Mouse (Mus musculus): ENCODE data around the gene Pom121l2. TPM values are rescaled to one million over a fixed set of nuclear protein-coding genes. Genes with fewer than 3 reads are reported as not detected.
A peak's percentile ranks its signal among the peaks of the same experiment; 100 is the strongest.

Pom121l2 gene
- total RNA-seq, 1 experiment from 2014 or later, result not detected

DNA sequence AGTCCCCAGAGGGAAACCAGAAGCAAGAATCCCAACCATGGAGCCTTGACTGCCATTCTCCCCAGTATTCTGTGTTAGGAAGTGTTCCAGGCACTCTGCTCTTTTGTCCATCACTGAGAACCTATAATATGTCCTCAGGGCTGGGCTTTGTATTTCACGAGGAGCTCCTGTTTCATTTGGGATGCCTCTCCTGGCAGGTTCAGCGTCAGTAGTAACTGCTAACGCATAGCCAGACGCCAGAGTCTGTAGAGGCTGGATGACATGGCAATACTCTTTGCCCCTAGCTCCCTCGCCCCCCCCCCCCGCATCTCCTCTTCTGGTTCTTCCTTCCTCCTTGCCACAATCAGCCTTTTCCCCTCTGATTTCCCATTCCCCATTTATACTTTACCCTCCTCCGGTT is 28.6 kb downstream of the Pom121l2 start, which contains the start of gene Prss16:
TSS of gene Prss16 (minus strand) at position 101 of the 400 bp plus-strand sequence.
- no peak for ATAC-seq (replicated peaks; ENCODE audit: insufficient number of reproducible peaks, low FRiP score, low TSS enrichment, poor library complexity, severe bottlenecking)

DNA sequence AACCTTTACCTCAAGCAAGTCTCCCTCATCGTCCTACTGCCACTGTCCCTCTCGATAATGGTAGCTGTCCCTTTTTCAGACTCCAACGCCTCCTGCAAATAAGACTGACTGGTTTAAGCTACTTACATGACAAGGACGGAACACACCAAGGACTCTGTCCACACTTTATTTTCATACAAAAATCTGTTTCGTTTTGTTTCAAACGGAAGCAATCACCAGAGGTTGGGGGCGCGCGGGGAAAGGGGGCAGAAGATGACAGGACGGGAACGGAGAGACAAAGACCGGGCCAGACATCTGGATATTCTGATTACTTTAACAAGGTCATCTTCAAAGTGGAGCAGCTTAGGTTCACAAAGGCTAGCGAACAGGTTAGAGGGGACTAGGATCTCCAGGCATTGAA is 32.7 kb downstream of the Pom121l2 start:
- ATAC-seq (replicated peaks; ENCODE audit: insufficient number of reproducible peaks, low FRiP score, low TSS enrichment, poor library complexity, severe bottlenecking), result no peak

DNA sequence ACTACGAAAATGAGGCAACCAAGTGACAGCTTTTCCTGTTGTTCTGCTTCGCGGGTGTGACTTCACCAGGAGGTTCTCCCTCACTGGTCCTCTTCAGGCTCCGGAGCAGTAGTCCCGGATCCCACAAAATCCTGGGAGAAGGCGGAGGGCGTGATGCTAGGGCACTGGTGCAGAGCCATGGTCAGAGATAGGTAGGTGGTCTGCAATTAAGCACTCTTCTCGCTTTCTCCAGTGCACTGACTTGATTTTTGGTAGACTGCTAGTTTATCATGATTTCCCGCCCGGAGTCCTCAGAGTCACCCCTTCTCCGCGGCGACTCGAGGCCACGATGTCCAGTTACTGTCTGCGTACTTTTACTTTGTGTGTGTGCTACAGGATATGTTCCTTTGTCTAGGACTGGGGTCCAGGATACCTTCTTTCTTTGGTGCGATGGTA is 33.4 kb downstream of the Pom121l2 start:
- no peak for ATAC-seq (replicated peaks; ENCODE audit: insufficient number of reproducible peaks, low FRiP score, low TSS enrichment, poor library complexity, severe bottlenecking)

DNA sequence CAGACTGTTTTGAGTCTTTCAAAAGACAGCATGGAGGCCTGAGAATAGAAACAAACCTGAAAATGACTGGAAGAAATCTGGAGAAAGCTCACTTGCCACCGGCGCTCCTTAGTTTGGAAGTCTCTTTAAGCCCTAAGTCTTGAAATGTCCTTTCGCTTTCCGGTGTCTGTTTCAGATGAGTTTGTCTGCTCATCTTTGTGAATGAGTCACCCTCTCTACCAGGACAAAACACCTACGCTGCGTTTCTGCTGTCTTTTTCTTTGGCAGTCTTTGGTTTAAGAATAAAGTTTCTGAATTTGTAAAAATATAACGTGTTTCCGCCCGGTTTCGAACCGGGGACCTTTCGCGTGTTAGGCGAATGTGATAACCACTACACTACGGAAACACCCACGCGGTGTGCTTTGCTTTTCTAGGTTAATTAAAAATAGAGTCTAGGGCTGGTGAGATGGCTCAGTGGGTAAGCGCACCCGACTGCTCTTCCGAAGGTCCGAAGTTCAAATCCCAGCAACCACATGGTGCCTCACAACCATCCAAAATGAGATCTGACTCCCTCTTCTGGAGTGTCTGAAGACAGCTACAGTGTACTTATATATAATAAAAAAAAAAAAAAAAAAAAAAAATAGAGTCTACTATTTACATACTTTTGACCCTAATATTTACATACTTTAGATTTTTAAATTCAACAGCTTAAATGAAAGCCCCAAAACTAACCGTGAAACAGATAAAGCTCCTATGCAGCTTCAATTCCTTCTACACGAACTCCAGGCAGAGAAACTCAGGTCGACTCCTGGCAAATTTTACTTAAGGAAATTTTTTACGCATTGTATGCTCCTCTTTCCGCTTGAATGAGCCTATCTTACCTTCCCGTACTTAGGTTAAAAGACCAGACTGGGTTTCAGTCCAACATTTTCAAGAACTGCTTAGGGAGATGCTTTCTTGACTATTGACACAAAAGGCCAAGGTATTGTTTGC is 34.8 kb downstream of the Pom121l2 start:
- peak; percentile 84 for ATAC-seq (replicated peaks; ENCODE audit: insufficient number of reproducible peaks, low FRiP score, low TSS enrichment, poor library complexity, severe bottlenecking)

DNA sequence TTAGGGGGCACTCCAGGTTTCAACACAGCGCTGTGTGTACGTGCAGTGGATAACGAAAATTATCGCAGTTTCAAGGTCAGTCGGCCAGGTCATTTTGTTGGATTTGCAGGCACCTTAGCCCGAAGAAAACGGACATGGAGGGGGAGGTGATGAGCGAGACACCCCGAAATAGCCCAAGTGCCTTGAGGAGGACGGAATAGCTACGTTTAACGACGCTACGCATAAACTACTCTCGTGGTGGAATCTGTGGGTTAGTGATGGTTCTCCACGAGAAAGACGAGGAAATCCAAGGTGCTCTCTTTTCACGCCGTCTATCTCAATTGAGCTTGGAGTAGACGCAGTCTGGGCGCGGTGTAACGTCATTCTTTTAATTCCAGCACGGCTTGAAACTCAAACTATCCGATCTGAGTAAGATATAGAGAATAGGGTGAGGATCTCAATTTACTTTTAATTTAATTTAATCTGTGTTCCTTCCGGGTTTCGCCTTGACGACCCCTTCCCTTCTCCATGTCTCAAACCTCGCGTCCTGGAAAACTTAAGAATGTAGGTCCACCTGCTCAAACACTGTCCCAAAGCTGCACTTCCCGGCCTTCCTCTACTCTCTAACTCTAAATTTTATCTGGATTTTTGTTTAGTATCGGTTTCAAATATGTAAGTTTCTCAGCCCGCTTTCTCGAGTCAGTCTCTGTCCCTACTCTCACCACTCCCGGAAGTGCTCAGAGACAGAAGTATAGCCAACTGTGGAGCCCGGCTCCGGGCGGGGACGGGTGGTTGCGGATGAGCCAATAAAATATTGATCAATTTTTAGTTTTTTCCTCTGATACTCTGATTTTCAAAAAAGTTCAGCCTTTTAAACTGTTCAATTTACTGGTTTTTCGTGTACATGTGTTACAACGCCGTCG is 39.2 kb downstream of the Pom121l2 start:
- no peak for ATAC-seq (replicated peaks; ENCODE audit: insufficient number of reproducible peaks, low FRiP score, low TSS enrichment, poor library complexity, severe bottlenecking)

DNA sequence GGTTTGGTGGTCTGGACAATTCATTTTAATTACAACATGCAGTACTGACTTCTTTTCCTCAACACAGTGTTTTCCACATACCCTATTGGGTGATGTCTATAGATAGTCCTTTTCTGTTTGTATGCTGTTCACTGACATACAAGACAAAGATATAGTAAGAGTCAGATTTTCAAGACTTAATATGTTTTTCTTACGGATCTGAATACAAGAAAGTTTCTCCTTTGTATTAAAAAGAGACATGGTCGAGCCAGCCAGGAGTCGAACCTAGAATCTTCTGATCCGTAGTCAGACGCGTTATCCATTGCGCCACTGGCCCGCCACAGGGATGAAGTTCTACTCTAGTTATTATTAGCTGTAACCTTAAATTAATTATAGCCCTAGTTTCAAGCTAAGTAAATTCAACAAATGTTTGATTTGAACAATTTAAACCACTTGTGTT is 39.9 kb downstream of the Pom121l2 start:
- 0 out of 2 replicates have a peak, but pooled peaks have one; percentile 33 for ATAC-seq (replicated peaks; ENCODE audit: insufficient number of reproducible peaks, low FRiP score, low TSS enrichment, poor library complexity, severe bottlenecking)

DNA sequence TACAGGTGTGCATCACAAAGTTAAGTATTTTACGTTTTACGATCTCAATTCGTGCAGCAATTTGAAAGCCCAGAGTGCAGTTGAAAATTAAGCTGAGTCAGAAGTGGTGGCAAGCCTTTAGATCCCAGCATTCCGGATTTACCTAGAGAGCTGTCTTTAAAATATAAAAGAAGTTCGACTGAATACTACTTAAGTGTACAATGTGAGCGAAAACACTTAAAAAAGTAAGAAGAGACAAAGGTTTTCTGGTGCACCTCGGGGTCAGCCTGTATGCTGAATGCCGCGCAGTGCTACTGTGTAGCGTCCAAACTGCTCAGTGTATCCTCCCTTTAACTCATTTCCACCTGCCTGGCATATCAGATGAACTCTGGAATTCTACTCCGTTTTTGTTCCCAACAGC is 40.6 kb downstream of the Pom121l2 start:
- ATAC-seq (replicated peaks; ENCODE audit: insufficient number of reproducible peaks, low FRiP score, low TSS enrichment, poor library complexity, severe bottlenecking), result no peak

DNA sequence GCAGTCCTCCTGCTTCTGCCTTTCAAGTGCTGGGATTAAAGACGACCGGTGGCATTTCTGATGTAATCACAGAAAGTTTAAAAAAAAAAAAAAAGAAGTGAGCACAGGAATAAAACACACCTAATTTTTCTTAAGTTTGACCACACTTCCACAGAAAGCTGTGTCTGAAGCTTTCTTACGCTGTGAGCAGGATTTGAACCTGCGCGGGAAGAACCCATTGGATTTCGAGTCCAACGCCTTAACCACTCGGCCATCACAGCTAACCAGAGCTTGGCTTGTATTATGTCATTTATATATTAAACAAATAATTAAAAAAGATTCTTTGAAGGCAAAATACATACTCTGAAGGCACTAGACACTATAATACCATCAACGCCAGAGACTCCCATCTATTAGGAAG is 41.2 kb downstream of the Pom121l2 start:
- peak; percentile 78 for ATAC-seq (replicated peaks; ENCODE audit: insufficient number of reproducible peaks, low FRiP score, low TSS enrichment, poor library complexity, severe bottlenecking)

DNA sequence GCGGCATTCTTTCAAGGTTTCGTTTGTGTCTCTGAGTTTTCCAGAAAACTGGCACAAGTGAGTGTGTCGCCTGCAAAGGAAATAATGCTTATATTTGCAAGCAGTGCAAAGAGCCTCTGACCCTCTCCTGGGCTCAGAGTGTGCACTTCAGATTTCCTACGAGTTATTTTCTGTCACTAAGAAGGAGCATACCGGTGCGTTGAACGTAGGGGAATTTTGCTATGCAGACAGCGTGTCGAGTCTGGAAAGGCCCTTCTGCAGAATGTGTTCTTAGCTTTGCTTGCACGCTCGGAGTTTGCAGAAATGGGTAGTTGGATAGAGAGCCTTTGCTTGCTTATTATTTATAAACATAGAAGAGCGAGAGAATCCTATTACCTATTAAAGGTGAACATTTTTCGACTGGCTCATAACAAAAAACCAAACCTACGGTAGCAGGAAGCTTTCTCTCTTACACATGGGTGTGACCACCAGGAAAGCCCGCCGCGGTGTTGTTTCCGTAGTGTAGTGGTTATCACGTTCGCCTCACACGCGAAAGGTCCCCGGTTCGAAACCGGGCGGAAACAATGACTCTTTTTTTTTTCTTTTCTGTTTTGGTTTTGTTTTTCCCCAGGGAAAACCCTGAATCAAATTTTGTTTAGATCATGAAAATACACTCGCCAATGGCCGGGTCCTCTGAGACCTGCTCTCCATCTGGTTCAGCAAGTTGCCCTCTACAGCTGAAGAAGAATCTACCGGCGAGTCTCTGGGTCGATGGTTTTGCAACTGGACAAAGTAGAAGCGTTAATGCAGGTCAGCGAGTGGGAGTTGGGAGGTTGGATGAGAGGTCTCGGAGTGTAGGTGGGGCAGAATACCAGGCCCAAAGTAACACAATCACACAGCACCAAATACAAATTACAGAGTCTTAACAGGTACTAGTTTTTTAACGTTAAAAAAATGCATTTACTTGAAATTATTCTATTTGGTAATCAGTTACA is 45.4 kb downstream of the Pom121l2 start:
- ATAC-seq (replicated peaks; ENCODE audit: insufficient number of reproducible peaks, low FRiP score, low TSS enrichment, poor library complexity, severe bottlenecking), result no peak; the same call in 1 of the 2 replicates

DNA sequence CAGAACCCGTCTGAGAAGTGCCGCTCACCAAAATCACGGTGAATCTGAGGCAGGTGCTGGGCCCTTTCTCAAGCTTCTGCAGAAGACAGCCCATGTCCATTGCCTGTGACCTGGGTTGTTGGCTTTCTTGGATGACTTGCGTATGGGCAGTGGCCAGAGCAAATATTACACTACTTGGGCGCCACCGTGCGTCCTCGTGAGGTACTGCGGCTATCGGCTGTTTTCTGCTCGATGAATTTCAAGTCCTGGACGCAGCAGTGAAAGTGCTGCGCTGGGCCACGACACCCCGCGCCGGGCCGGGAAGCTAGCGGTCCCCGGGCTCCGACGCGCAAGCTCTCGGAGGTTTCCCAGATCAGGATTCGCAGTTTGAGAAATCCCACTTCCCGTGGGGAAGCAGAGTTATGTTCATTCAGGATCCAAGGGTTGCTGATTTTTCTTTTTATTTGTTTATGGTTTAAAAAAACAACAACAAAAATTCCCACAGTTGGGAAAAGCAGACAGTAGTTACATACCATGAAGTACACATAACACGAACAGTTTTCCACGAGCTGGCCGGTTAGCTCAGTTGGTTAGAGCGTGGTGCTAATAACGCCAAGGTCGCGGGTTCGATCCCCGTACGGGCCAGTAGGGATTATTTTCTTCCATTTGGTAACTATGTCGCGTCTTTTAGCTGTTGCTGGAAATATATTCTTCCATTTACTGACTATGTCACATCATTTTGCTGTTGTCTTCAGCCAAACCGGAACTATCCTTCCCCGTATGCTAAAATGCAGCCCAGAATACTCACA is 47.9 kb downstream of the Pom121l2 start:
- peak; percentile 89 for ATAC-seq (replicated peaks; ENCODE audit: insufficient number of reproducible peaks, low FRiP score, low TSS enrichment, poor library complexity, severe bottlenecking)

DNA sequence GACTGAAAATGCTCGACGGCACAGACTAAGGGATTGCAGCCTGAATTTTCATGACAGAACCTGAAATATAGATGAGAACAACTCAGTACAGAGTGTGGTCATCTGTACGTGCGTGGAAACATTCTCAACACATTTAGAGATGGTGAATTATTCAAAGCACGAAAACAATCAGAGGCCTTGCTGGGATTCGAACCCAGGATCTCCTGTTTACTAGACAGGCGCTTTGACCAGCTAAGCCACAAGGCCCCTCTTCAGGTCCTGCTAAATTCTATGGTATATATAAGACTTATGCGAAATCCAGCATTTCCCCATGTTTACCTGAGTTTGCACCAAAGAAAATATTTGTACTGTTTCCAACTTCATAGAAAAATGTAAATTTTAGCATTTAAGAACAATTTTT is 48.9 kb downstream of the Pom121l2 start:
- ATAC-seq (replicated peaks; ENCODE audit: insufficient number of reproducible peaks, low FRiP score, low TSS enrichment, poor library complexity, severe bottlenecking), result no peak

DNA sequence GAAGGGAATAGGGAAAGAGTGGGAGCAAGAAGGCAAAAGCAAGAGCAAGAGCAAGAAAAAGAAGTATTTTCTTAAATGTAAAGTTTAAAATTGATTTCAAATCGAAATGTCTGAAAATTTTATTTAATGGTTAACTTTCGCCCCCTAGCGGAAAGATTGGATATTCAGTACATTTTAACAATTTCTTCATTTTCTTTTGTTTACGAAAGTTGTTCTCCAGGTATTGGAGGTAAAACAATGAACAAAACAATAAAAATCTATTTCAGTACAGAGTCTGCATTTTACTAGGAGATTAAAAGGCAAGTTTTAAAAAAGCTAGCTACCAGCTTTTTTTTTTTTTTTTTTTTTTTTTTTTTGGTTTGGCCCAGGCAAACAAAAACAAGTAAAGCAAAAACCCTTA is 49.5 kb downstream of the Pom121l2 start:
- ATAC-seq (replicated peaks; ENCODE audit: insufficient number of reproducible peaks, low FRiP score, low TSS enrichment, poor library complexity, severe bottlenecking), result no peak

DNA sequence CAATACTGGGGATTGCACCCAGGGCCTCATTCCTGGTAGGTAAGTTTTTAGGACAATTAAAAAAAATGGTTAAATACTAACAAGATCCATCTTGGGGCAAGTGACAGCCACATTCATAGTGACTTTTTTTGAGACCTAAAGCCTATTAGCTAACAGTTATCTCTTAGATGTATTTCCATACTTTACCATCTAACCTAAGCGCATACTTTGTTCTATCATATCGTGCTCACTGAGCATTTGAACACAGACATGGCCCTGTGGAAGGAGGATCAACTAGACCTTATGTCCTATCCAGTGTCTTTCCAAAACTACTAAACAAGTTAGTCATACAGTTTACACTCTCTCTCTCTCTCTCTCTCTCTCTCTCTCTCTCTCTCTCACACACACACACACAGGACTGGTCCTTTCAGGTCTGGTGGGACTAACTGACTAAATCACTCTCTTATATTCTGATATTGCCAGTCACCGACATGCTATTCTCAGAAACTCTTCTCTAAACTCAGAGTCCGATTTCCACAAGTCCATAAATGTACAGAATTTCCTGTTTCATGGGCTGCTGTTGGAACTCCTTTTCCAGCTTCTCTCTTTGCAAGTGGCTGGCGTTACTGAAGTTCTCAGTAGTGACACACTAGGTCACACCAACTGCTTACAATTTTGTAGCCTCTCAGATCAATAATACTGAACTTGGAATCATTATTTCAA is 52.9 kb downstream of the Pom121l2 start:
- no peak for ATAC-seq (replicated peaks; ENCODE audit: insufficient number of reproducible peaks, low FRiP score, low TSS enrichment, poor library complexity, severe bottlenecking)

DNA sequence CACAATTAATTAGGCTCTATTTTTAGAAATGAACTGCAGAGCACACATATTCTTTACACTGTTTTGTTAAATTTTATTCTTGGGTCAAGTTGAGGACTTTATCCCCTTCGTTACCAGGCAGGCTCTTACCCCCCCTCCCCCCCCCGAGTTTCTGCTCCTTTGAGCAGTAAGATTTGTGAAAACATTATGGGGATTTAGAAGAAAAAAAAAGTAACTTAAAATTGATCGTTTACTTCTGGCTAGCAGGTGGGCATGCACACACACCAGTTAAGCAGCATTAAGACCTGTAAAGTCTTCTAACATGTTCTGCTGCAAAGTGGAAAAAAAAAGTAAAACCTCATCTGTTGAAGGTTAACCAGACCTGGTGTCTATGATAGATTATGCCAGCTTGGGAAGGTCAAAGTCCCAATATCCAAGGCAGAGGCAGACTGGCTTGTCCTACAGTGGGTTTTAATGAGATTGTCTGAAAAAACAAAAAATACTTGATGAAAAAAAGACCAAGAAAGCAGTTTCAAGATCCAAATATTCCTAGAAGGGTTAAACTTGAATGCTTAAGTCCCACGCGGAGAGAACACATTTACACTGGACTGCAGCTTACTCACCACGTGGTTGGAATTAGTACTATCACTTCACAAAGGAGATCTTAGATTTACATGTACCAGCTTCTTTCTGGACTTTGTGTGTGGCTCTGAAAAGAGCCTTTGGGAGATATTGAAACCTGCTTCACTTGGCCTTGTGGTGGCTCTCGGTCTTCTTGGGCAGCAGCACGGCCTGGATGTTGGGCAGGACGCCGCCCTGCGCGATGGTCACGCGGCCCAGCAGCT is 53.7 kb downstream of the Pom121l2 start:
- ATAC-seq (replicated peaks; ENCODE audit: insufficient number of reproducible peaks, low FRiP score, low TSS enrichment, poor library complexity, severe bottlenecking), result no peak

DNA sequence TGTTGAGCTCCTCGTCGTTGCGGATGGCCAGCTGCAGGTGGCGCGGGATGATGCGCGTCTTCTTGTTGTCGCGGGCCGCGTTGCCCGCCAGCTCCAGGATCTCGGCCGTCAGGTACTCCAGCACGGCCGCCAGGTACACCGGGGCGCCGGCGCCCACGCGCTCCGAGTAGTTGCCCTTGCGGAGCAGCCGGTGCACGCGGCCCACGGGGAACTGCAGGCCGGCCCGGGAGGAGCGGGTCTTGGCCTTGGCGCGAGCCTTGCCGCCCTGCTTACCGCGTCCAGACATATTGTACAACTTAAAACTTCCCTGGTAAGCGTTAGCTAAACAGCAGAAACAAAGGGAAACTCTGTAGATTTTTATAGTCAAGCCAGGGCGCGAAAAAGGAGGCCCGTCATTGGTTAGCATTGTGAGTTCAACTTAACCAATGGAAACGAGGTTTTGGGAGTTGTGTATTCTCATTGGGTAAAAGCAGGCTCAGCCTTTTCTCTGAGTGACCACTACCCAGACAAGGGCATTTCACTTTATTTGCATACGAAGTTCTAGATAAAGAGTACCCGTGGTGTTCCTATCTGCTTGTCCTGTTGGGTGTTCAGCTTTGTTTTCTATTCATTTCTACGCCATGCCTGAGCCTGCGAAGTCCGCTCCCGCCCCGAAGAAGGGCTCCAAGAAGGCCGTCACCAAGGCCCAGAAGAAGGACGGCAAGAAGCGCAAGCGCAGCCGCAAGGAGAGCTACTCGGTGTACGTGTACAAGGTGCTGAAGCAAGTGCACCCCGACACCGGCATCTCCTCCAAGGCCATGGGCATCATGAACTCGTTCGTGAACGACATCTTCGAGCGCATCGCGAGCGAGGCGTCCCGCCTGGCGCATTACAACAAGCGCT is 54.5 kb downstream of the Pom121l2 start, which contains the start of the genes Hist1h2ah and Hist1h2bk:
TSS of gene Hist1h2ah (minus strand) at position 302 of the 882 bp plus-strand sequence.
TSS of gene Hist1h2bk (plus strand) at position 604 of the 882 bp plus-strand sequence.
- peak; percentile 99 for ATAC-seq (replicated peaks; ENCODE audit: insufficient number of reproducible peaks, low FRiP score, low TSS enrichment, poor library complexity, severe bottlenecking)

All from monocyte, adult 5-6 weeks (primary cell).